Mouse (Mus musculus) cerebral cortex, adult 2 months (tissue): ENCODE results near the gene Ccl5.

ENCODE experiments used
- WGBS: fragments of 180-500 bp; shearing (Covaris S2); methylation state at CpG from one replicate; pipeline ENCODE4 v1.1.7; 2018; 5-methylcytosine and 5-hydroxymethylcytosine counted together

Ccl5 gene

DNA sequence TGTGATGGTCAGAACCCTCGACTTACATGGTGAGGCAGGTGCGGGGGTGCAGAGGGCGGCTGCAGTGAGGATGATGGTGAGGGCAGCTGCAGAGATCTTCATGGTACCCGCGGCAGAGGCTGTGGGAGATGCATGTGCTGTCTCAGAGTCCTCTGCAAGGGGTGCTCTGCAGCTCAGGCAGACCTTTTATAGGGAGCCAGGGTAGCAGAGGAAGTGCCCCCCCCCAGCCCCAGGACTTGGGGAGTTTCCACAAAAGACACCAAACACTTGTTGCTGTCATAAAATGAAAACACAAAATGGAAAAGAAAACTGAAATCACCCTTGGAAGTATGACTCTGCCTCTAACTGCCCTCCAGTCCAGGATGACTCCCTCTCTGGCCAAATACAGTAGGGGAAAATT is at the start of gene Ccl5:
Gene Ccl5 (minus strand): TSS at position 159 of the 400 bp plus-strand sequence.
- 91% methylated on average over 5 of the region's 5 CpGs for WGBS

DNA sequence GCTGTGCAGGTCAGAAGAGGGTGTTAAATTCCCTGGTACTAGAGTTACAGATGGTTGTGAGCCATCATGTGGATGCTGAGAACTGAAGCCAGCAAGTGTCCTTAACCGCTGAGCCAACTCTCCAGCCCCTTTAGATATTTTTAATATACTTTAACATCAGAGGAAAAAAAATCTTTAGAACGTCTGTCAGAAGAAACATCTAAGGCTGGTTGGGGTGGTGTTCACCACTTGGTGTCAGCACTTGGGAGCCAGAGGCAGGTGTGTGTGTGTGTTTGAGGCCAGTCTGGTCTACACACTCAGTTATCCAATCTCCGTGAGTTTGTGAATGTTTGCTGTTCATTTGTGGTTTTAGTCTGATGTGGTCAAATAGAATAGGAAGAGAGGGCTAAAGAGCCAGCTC is 48.7 kb upstream of the Ccl5 start:
- WGBS: 83% methylated on average over 3 of the region's 3 CpGs

- WGBS: 60% methylated on average over 2 of the region's 2 CpGs
Measured at GRCm38 (mm10) chr11:83578186-83578760, 48.0 kb upstream of the Ccl5 start, which contains the start of gene Ccl9. Ccl9 (minus strand) TSS chr11:83578636.

DNA sequence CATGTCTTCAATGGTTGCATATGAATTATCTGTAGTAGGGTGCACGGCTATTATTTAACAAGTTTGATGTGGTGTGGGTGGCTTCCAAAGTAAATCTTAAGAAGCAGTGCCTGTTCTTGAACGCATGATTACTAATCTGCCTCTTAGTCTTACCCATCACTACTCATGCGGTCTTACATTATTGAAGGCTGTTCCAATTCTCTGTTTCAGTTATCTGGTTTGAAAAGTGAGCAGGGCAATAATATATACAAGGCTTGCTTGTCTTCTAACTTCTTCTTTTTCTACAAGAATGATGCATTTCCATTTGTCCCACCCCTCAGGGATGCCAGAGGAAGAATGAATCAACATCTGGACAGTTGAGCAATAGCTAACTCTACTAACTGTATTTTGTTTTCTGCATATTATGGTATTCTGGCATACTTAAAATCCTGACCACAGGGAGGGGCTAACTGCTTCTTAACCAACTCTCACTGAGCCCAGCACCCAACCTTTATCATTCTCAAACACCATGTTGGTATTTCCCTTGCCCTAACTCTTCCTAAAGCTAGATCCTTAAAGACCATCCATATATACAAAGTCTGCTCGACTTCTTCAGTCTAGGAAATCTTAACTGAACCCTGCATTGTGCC is 46.7 kb upstream of the Ccl5 start:
- WGBS: 81% methylated on average over 4 of the region's 4 CpGs

- 77% methylated on average over 9 of the region's 9 CpGs for WGBS
Measured at GRCm38 (mm10) chr11:83572834-83573233, 42.5 kb upstream of the Ccl5 start.

GRCm38 (mm10) chr11:83572223-83572622 is 41.9 kb upstream of the Ccl5 start:
- WGBS: 78% methylated on average over 8 of the region's 8 CpGs

GRCm38 (mm10) chr11:83570189-83570588 is 39.9 kb upstream of the Ccl5 start:
- WGBS: 97% methylated on average over 2 of the region's 2 CpGs

DNA sequence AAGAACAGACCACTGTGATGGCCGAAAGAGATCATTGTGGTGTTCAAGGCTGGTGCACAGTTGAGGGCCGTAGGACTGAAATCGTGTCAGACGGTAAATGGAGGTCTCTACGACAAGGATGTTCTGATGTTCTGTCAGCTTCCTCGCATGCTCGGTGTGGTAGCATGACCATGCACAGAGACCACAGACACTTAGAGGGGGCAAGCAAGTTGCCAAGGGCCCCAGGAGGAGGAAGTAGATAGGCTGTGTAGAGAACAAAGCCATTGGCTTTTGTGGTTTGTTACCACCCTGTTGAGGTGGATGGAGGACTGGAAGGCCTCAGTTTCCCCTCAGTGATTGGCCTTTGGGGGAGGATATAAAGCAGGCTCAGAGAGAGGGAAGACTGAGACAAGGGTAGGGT is 38.9 kb upstream of the Ccl5 start:
- 94% methylated on average over 7 of the region's 7 CpGs for WGBS

- 94% methylated on average over 3 of the region's 3 CpGs for WGBS
Measured at GRCm38 (mm10) chr11:83568786-83569185, 38.5 kb upstream of the Ccl5 start.

DNA sequence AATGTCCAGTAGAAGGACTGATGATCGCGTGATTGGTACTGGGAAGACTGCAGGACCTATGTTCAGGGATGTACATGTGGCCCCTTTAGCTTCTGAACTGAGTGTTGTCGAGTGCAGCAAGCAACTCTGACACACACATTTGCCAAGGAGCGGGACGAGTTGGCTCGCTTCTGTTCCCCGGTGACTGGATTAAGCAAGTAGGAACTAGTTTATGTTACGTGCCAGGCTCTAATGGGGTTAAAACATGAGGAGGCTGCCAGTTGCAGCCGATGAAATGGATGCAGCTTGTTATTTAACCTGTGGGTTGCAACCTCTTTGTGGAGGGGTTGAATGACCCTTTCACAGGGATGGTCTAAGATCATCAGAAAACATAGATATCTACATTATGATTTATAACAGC is 37.7 kb upstream of the Ccl5 start:
- WGBS: 91% methylated on average over 9 of the region's 9 CpGs

DNA sequence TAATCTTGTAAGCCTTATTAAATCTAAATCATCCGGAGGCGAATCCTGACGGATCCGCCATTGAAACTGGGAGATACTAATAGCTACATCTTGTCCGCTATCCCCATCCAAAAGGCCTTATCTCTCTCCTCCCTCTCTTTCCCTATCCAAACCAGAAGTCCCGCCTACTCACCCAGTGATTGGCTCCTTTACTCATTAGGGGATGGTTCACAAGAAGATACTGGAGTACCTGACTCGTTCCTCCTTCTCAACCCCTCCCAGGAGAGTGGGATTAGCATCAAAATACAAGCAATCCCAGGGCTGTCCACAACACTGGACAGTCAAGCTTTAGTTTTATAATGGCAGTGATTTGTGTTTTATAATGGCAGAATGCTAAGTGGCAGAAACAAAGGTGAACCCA is 37.0 kb upstream of the Ccl5 start:
- 75% methylated on average over 7 of the region's 7 CpGs for WGBS

- 60% methylated on average over 2 of the region's 2 CpGs for WGBS
Measured at GRCm38 (mm10) chr11:83563754-83564153, 33.4 kb upstream of the Ccl5 start.

GRCm38 (mm10) chr11:83562311-83562887 is 32.1 kb upstream of the Ccl5 start:
- WGBS: 75% methylated on average over 6 of the region's 6 CpGs

GRCm38 (mm10) chr11:83560405-83560804 is 30.1 kb upstream of the Ccl5 start:
- WGBS: 78% methylated on average over 6 of the region's 6 CpGs

GRCm38 (mm10) chr11:83557074-83557473 is 26.8 kb upstream of the Ccl5 start:
- 69% methylated on average over 10 of the region's 10 CpGs for WGBS

GRCm38 (mm10) chr11:83556085-83556781 is 25.9 kb upstream of the Ccl5 start:
- WGBS: 18% methylated on average over 8 of the region's 8 CpGs

- WGBS: 85% methylated on average over 5 of the region's 5 CpGs
Measured at GRCm38 (mm10) chr11:83551668-83552067, 21.4 kb upstream of the Ccl5 start.

DNA sequence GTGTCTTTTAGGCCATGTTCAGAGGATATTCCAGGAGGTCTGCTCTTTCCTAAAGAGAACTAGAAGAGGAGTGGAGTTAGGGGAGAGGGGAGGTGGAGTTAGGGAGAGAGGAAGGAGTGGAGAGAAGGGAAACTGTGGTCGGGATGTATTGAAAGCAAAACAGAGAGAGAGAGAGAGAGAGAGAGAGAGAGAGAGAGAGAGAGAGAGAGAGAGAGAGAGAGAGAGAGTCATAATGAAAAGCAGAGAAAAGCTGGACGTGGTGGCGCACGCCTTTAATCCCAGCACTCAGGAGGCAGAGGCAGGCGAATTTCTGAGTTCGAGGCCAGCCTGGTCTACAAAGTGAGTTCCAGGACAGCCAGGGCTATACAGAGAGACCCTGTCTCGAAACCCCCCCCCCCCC is 20.7 kb upstream of the Ccl5 start:
- WGBS: 76% methylated on average over 7 of the region's 7 CpGs

- WGBS: 89% methylated on average over 5 of the region's 5 CpGs
Measured at GRCm38 (mm10) chr11:83550186-83550632, 19.9 kb upstream of the Ccl5 start.

GRCm38 (mm10) chr11:83544214-83544613 is 13.9 kb upstream of the Ccl5 start:
- 85% methylated on average over 3 of the region's 3 CpGs for WGBS

- 88% methylated on average over 3 of the region's 3 CpGs for WGBS
Measured at GRCm38 (mm10) chr11:83541415-83541814, 11.1 kb upstream of the Ccl5 start.

DNA sequence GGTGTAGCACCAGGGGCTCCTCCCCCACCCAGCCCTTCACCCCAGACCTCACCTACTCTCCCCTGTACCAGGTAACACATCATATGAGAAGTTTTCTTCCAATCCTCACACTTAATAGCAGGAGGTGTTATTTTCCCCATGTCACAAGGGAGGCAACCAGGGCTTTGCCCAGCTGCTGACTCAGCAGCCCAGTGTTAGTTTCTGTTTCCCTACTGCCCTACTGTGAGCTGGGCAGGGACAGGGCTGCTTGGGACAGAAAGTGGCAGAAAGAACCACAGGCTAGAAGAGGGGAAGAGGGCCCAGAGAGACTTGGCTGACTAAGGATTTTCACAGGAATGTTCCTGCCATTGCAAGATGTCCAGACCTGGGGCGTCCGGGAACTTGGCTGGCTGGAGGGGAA is 10.6 kb upstream of the Ccl5 start:
- WGBS: 91% methylated on average over 2 of the region's 2 CpGs
